Mouse (Mus musculus) left cerebral cortex, adult 18-20 months (tissue): ENCODE data around the gene Tmem108. TPM values are rescaled to one million over a fixed set of nuclear protein-coding genes. Genes with fewer than 3 reads are reported as not detected.

ENCODE experiments used
- DNase-seq, 2 experiments: peaks; one replicate each; pipeline ENCODE4 v3.0.0; 2021 to 2022; ENCODE audit warnings: low spot score in 2 of 2, mixed read lengths in 1 of 2
- long read RNA-seq, 2 experiments: library from polyadenylated mRNA; stranded (forward); transcript quantifications; one replicate each; pipeline ENCODE4 v2.0.0; 2021
- total RNA-seq, 2 experiments: library from RNA; stranded (reverse); gene quantifications; 2 replicates each; pipeline ENCODE4 v1.2.3; 2021

Gene Tmem108
- total RNA-seq: 10 to 100 TPM; 23.7 to 25.9 TPM
- long read RNA-seq, experiment 1, transcript Tmem108-203 (6 exons, 2,145 nt): major isoform, 22 of 44 reads
- long read RNA-seq, experiment 1, transcript Tmem108-204 (6 exons, 2,850 nt): minor isoform, 12 of 44 reads
- long read RNA-seq, experiment 1, partial matches to known transcripts: 3 of 44 reads
- long read RNA-seq, experiment 1, other reads (novel, unspliced or antisense): 2 of 44 reads
- long read RNA-seq, experiment 2, transcript Tmem108-204 (6 exons, 2,850 nt): minor isoform, 5 of 30 reads
- long read RNA-seq, experiment 2, transcript Tmem108-202 (2 exons, 1,591 nt): minor isoform, 6 of 30 reads
- long read RNA-seq, experiment 2, transcript Tmem108-203 (6 exons, 2,145 nt): major isoform, 7 of 30 reads
- long read RNA-seq, experiment 2, partial matches to known transcripts: 6 of 30 reads
- long read RNA-seq, experiment 2, other reads (novel, unspliced or antisense): 4 of 30 reads

DNA sequence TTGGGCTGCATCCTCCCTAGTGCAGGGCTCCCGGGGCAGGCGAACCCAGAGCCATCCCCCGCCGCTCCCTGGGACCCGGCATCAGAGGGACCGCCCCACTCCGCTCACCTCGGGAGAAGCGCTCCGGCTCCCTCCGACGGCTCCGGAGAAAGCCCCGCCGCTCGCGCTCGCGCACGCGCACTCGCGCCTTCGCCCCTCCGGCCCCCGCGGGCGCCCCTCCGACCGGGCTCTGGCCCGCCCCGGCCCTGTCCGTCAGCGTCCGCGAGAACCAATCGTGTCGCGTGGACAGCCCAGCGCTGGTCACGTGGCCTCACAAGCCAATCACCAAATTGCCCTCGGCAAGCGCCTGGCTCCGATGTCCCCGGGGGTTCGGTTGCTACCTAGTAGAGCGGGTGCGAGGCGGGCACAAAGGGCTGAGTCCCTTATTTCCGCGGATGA lies at the start of gene Tmem108:
TSS of gene Tmem108 (minus strand) at position 191 of the 438 bp plus-strand sequence.
- peak; percentile 89 to 93 for DNase-seq

GRCm38 (mm10) chr9:103789029-103789428 lies 27.4 kb upstream of the Tmem108 start:
- no peak for DNase-seq

DNA sequence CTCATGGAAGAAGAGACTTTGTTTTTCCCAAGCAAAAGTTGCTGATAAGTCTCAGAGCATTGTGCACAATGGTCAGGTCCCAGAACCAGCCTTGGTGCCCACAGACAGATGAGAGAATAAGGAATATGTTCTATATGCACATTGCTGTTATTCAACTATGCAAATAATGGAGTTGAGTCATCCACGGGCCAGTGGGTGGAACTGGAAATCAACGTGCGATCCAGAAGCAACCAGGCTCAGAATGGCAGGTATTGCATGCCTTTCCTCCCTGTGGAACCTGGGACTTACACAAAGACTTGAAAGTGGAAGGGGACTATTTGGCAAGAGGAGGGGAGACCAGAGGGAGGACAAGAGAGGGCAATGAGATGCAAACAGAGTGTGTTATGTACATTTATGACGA lies 22.5 kb upstream of the Tmem108 start:
- DNase-seq: peak; percentile 23 to 40

DNA sequence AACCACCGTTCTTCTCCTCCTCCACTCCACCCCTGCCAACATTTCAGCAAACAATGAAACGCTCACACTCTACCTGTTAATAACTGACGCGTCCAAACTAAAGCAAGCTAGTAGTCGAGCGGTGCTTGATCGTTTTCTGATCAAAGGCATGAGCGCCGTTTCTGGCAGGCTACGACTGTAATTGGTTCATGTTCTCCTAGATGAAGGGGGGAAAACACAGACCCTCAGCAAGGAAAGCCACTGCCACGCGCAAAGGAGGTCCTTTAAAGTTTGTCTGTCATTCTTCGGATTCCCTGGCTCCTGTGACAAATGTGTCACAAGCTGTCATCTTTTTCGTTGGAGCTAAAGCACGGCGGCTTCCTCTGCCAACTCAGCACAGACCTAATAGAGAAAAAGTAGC lies 21.6 kb upstream of the Tmem108 start:
- DNase-seq: no peak

DNA sequence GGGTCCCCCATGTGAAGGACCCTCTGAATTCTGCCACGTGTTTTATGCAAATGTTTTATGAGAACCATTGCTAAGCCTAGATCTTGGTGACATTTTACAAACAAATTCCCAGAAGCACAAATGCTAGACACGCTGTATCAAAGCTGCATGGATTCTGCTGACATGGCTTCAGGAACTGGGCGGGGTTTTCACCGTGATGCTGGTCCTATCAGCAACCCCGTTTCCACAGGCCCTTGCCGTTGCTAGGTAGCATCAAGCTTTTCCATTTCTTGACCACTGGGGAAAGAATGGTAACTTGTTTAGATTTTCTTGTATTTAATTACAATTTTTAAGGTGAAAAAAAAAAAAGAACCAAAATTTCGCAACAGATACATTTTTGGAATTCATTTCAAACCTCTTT lies 20.7 kb upstream of the Tmem108 start:
- no peak for DNase-seq

DNA sequence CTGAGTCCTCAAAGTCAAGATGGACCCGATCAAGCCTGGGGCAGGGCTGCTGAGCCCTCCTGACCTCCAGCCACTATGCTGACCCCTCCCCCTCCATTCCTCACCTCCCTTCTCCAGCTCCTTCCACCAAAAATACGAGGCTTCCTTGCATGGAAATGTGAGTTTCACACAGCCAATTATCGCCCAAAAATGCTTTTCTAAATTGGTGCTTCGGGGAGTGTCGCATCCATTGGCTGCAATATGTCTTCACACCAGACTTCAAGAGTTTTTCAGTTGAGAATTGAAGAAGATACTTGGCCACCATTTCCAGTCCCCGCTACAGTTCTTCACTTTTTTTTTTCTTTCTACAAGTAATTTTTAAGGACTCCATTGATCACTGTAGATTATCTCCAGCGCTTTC lies 19.8 kb upstream of the Tmem108 start:
- DNase-seq: no peak

DNA sequence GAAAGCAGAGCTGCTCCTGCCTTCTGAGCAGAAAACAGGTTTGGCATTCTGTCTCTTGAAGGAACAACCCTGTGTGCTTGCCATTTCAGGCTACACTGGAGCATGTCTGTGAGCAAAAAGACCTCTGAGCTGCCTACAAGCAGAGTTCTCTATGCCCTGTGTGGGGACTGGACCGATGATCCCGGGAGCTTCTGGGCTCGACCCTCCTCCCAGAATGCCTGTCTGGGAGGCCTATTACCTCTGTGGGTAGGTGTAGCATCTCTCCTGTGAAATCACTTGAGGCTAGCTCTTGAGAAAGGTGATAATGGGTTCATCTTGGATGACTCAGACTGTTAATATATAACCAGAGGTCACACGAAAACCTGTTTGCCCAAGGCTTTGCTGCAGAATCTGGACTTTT lies 19.0 kb upstream of the Tmem108 start:
- no peak for DNase-seq

GRCm38 (mm10) chr9:103778185-103778584 lies 16.5 kb upstream of the Tmem108 start:
- no peak for DNase-seq

DNA sequence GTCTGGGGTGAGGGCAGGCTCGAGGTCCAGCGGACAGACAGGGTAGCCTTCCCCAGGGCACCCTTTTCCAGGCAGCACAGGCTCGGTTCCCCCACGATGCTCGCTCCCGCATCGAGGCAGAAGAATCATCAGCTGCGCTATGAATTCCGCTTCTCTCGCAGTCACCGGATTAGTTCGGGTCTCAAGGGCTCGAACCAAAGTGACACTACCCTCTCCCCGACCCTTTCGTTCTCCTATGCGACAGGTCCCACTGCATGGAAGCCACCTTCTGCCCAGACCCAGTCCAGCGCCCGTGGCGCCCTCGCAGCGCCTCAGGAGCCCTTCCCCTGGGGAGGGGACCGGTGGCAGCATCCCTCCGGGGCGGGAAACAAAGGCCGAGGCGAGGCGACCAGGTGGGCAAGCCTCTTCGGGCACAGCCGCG lies 476 bp downstream of the Tmem108 start:
- DNase-seq: no peak

GRCm38 (mm10) chr9:103760356-103760755 lies 1.3 kb downstream of the Tmem108 start:
- no peak for DNase-seq

GRCm38 (mm10) chr9:103759829-103760228 lies 1.8 kb downstream of the Tmem108 start:
- no peak for DNase-seq

- DNase-seq: peak; percentile 86 to 92
Measured at GRCm38 (mm10) chr9:103758930-103759695, 2.5 kb downstream of the Tmem108 start.

GRCm38 (mm10) chr9:103758246-103758645 lies 3.4 kb downstream of the Tmem108 start:
- no peak for DNase-seq

- no peak for DNase-seq
Measured at GRCm38 (mm10) chr9:103752618-103753017, 9.0 kb downstream of the Tmem108 start.

DNA sequence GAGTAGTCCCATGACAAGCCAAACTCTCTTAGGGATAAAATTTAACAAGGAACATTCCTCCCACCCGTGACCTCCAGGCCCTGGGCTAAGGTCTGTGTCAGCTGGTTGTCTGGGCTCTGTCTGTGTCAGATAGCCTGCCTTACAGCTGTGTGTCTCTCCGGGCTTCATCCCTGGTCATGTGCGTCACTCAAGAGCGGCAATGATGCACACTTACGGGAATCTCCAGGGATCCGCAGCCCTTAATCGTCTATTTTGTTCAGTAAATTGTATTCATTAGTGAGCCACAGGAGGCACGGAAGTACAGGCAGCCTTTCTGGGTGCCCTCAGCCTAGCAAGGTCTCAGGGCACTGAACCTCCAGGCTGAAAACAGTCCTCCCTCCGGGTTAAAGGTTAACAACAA lies 10.1 kb downstream of the Tmem108 start:
- no peak for DNase-seq

DNA sequence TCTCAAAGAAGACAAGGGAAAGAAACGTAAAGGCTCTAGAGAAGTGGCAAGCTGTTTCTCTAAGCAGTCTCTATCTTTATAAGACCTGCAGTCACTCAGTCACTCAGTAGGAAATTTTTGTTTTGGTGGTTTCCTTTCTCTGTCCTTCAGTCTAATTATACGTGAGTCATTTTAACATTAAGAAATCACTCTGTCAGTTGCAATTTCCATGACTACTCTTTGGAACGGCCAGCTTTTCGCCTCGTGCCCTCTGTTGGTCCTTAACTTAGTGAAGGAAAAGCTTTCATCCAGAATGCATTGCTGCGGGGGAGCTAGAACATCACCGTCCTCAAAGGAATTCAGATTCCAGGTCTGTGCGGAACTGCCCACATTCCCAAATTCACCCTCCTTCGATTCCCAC lies 11.1 kb downstream of the Tmem108 start:
- no peak for DNase-seq

- no peak for DNase-seq
Measured at GRCm38 (mm10) chr9:103746598-103746997, 15.0 kb downstream of the Tmem108 start.

DNA sequence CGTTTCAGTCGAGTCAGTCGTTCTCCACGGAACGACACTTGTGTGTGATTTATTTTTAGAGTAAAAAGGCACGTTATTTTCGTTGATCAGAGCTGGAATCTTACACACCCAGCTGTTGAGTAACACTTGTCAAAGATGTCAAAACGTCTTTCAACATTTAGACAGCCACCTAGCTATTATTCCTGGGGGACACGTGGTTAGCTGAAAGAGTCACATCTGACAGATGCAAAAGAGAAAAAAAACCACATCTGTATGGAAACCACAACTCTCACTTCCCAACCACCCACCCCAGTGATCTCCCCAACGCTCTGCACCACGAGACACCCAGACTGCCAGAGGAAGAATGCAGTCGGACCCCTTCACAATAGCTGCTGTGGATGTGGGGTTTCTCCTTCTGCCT lies 21.5 kb downstream of the Tmem108 start:
- DNase-seq: no peak

DNA sequence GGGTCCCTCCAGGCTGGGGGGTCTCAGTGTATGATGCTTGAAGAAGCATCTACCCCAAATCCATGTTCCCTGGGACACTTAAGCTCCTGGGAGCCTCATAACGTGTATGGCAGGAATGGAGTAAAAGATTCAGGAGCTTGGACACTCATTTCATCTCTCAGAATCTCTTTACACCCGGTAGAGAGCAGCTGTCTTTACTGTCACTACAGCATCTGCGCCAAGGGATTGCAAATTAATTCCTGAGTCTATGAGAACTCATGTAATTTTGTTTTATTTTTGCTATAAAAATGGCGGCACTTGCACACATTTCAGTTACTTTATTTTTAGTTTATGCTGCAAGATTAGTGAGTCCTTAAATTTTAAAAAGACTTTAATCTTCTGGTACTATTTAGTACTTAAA lies 22.6 kb downstream of the Tmem108 start:
- DNase-seq: no peak

DNA sequence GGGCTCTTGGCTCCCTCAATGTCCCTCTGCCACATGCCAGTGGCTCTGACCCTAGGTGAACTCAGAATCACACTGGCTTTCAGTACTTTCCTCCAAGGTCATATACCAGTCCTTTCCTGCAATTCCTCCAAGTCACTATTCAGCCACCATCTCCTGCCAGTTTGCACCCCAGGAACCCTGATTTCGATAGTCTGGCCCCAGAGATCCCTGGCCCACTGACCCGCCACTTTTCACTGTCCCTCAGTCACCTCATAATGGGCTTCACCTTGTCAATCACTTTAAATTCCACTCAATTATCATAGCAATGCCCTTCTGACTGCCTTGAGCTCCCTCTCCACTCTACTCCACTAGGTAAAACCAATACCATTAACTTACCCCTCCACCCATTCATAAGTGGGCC lies 31.9 kb downstream of the Tmem108 start:
- DNase-seq: no peak

- DNase-seq: no peak
Measured at GRCm38 (mm10) chr9:103726751-103727462, 34.7 kb downstream of the Tmem108 start.

DNA sequence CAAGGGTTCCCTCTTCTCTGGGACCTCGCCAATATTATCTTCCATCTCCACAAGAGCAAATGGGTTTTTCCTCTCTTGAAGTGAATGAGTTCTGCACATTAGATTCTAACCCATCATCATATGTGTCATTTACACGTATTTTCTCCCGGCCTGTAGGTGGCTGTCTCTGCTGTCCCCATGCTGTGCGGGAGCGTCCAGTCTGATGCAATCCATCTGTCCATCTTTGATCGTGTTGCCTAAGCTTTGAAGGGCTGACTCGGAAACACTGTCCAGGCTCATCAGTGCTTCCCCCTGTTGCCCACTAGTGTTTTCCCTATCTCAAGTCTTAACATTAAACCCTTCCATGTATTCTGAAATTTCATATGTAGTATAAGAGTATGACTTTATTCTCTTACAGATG lies 36.1 kb downstream of the Tmem108 start:
- no peak for DNase-seq
